In the genomic region with DNA sequence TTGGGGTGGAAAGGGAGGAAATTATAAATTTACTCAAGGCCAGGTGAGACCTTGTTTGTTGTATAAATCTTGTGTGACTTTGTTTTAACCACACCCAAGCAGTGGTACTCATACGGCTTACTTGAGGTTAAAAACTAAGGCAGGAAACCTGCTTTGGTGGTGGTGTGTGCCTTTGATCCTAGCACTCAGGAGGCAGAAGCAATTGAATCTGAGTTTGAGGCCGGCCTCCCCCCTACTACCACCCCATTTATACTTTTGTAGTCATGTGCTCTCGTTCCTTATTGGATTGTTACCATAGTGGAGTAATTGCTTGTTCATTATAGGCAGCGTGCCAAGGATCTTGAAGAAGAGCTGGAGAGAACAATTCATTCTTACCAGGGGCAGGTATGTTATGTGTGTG, we compare ENCODE assay signal across 19 mouse cellular contexts. TPM values are rescaled to one million over a fixed set of nuclear protein-coding genes. Genes with fewer than 3 reads are reported as not detected.
A peak's percentile ranks its signal among the peaks of the same experiment; 100 is the strongest.
DNase-seq lines count a peak whose midpoint lies in the region; ATAC-seq and TF ChIP-seq lines count a peak whose summit lies in the region.
"Had no signal": no experiment of that assay in that cellular context is flagged by ENCODE, and none has a peak within 500 bp of the region (broad histone marks: within the 10 kb centered on the region; RNA-seq: fewer than 3 reads in every experiment).

No protein-coding gene starts in this region.

- no peak overlapping the region for H3K4me3 ChIP-seq in heart, adult 2 months
- H3K4me3 ChIP-seq: embryonic facial prominence, embryonic 12.5 days; forebrain, embryonic 15.5 days; heart, embryonic 12.5 days; hindbrain, embryonic 10.5 days; hindbrain, embryonic 15.5 days had no signal

- WGBS in heart, adult 2 months, result 82% methylated on average over 4 of the region's 4 CpGs

- H3K9ac ChIP-seq in heart, adult 2 months (ENCODE audit: low read depth, low read length), result no peak overlapping the region
- H3K9ac ChIP-seq: embryonic facial prominence, embryonic 12.5 days; forebrain, embryonic 15.5 days; heart, embryonic 12.5 days; hindbrain, embryonic 15.5 days had no signal

- ATAC-seq in activated CD4-positive, CD25-positive, alpha-beta regulatory T cell, adult 4 months, result peak; percentile 84
- peak; percentile 41; the same call in 1 of the 2 replicates for ATAC-seq in neutrophil, adult 5-6 weeks (ENCODE audit: extremely low read depth, insufficient number of reproducible peaks, low FRiP score, poor library complexity, severe bottlenecking)
- ATAC-seq: forebrain, embryonic 15.5 days had no signal

- TF ChIP-seq POLR2A in heart, adult 2 months (IDR thresholded peaks at IDR 0.05; ENCODE audit: insufficient read depth, low read depth, low read length), result no peak

- no peaks in the 10 kb centered on the region for H3K4me1 ChIP-seq in heart, adult 2 months (ENCODE audit: control insufficient read depth, insufficient read depth, low read length)
- H3K4me1 ChIP-seq: embryonic facial prominence, embryonic 12.5 days; forebrain, embryonic 15.5 days; heart, embryonic 12.5 days; hindbrain, embryonic 10.5 days; hindbrain, embryonic 15.5 days had no signal

- no peak for TF ChIP-seq CTCF in heart, adult 2 months (IDR thresholded peaks at IDR 0.05)

- peaks cover 2% of the 10 kb centered on the region for H3K36me3 ChIP-seq in heart, adult 2 months (ENCODE audit: control insufficient read depth, insufficient read depth, low read length)

- intact Hi-C loops in heart, adult 2 months (cut with DNase I), result no loop called here

- H3K27me3 ChIP-seq in heart, adult 2 months (ENCODE audit: control insufficient read depth, insufficient read depth, low read length), result no peaks in the 10 kb centered on the region
- H3K27me3 ChIP-seq: embryonic facial prominence, embryonic 12.5 days; forebrain, embryonic 15.5 days; heart, embryonic 12.5 days; hindbrain, embryonic 15.5 days had no signal

- peaks cover 2% of the 10 kb centered on the region; the same call in 1 of the 2 replicates for H3K79me2 ChIP-seq in heart, adult 2 months (replicated peaks; ENCODE audit: control insufficient read depth, insufficient read depth, low read length)

- no peak for TF ChIP-seq EP300 in heart, adult 2 months (IDR thresholded peaks at IDR 0.05; ENCODE audit: insufficient read depth, low read depth, low read length)

- H3K27ac ChIP-seq in heart, adult 2 months, result no peak overlapping the region
- H3K27ac ChIP-seq: embryonic facial prominence, embryonic 12.5 days; forebrain, embryonic 15.5 days; hindbrain, embryonic 10.5 days; hindbrain, embryonic 15.5 days had no signal

- peak; percentile 23 for DNase-seq in heart, adult 11 months
- DNase-seq in heart, adult 2 months, result no peak
- DNase-seq in CD4-positive helper T cell, adult 2 months (ENCODE audit: low read depth, low spot score), result peak; percentile 67
- DNase-seq in right cerebral cortex, postnatal 25 days, result no peak
- DNase-seq in lung, postnatal 4 days, result no peak
- DNase-seq: adrenal gland, postnatal 10 days; B cell, adult 2 months; cerebellum, adult 11 months; cerebellum, adult 8-10 months; cerebellum, postnatal 14 days; embryo, embryonic 11 days; gastrocnemius, postnatal 10 days had no signal

RNA-seq across cellular contexts. Expression of a gene that starts 49.6 kb away (rescaled TPM):
- 10 to 100 TPM in 1 of 2 experiments, 1 to 10 TPM in 1; 6.4 to 10.2 TPM for total RNA-seq in heart, adult 2 months (2021)
- polyA plus RNA-seq in heart, adult 2 months (2012; rRNA removed), result 3.3 and 12.0 TPM in 2 replicates
- 10 to 100 TPM; 11.2 to 18.4 TPM for polyA plus RNA-seq in activated CD4-positive, CD25-positive, alpha-beta regulatory T cell, adult 4 months (2017; shearing (Covaris generic))
- total RNA-seq in neutrophil, adult 5-6 weeks (2017), result 46.0 and 65.1 TPM in 2 replicates

Comparison
In these comparisons a context has a peak if more than half of its experiments do, and no peak if none do; other contexts are left out.
1. DNase-seq: peak in heart, adult 11 months (single experiment) and CD4-positive helper T cell, adult 2 months (single experiment); none in heart, adult 2 months (0 of 2), right cerebral cortex, postnatal 25 days (single experiment) and lung, postnatal 4 days (0 of 2).